21 mouse cellular contexts compared by ENCODE assay signal in genomic region chr6:125878671-125879070, GRCm38 (mm10).
DNase-seq lines count a peak whose midpoint lies in the region; ATAC-seq and TF ChIP-seq lines count a peak whose summit lies in the region.
"Had no signal": no experiment of that assay in that cellular context is flagged by ENCODE, and none has a peak within 500 bp of the region (broad histone marks: within the 10 kb centered on the region; RNA-seq: fewer than 3 reads in every experiment).

No protein-coding gene starts in this region.

- H3K36me3 ChIP-seq in heart, embryonic 10.5 days, result no peaks in the 10 kb centered on the region
- H3K36me3 ChIP-seq in neural tube, embryonic 15.5 days, result no peaks in the 10 kb centered on the region
- H3K36me3 ChIP-seq in small intestine, adult 2 months (ENCODE audit: control insufficient read depth, insufficient read depth, low read length), result no peaks in the 10 kb centered on the region
- H3K36me3 ChIP-seq: G1E had no signal

- no peak overlapping the region for H3K4me2 ChIP-seq in neural tube, embryonic 15.5 days

- no peaks in the 10 kb centered on the region for H3K9me3 ChIP-seq in heart, embryonic 10.5 days
- H3K9me3 ChIP-seq in neural tube, embryonic 15.5 days (replicated peaks), result no peaks in the 10 kb centered on the region

- no peak overlapping the region for H3K4me3 ChIP-seq in heart, embryonic 10.5 days
- H3K4me3 ChIP-seq in neural tube, embryonic 15.5 days (replicated peaks), result no peak overlapping the region
- H3K4me3 ChIP-seq in small intestine, adult 2 months (ENCODE audit: low read depth, low read length), result no peak overlapping the region

- H3K4me1 ChIP-seq in heart, embryonic 10.5 days, result no peaks in the 10 kb centered on the region
- no peaks in the 10 kb centered on the region for H3K4me1 ChIP-seq in neural tube, embryonic 15.5 days
- no peaks in the 10 kb centered on the region for H3K4me1 ChIP-seq in small intestine, adult 2 months (ENCODE audit: control insufficient read depth, insufficient read depth, insufficient read length, low read length)

- H3K9ac ChIP-seq in neural tube, embryonic 15.5 days (replicated peaks), result no peak overlapping the region

- ATAC-seq in neural tube, embryonic 15.5 days (ENCODE audit: low FRiP score), result no peak
- ATAC-seq: activated CD4-positive, CD25-positive, alpha-beta regulatory T cell, adult 4 months; CD4-positive, CD25-positive, alpha-beta regulatory T cell, adult 4 months; Patski had no signal

- TF ChIP-seq POLR2A in small intestine, adult 2 months (IDR thresholded peaks at IDR 0.05; ENCODE audit: low read depth, low read length), result no peak

- TF ChIP-seq CTCF in small intestine, adult 2 months (IDR thresholded peaks at IDR 0.05; ENCODE audit: extremely low read depth, insufficient read length, insufficient replicate concordance, low read depth, low read length), result no peak

- no peak overlapping the region for H3K27ac ChIP-seq in heart, embryonic 10.5 days
- no peak overlapping the region for H3K27ac ChIP-seq in neural tube, embryonic 15.5 days (replicated peaks)
- 0 out of 2 replicates have a peak overlapping the region, but pooled peaks have one; percentile 9 for H3K27ac ChIP-seq in small intestine, adult 2 months (ENCODE audit: insufficient read depth, low read depth, low read length)

- DNase-seq in heart, adult 11 months, result peak; percentile 55
- no peak for DNase-seq in heart, postnatal 4 days
- peak; percentile 61 for DNase-seq in heart, embryonic 10.5 days (ENCODE audit: low spot score)
- DNase-seq in heart, adult 9 months (ENCODE audit: low spot score in 2 of 2), result no peak
- DNase-seq in neural tube, embryonic 10.5 days (ENCODE audit: extremely low spot score, low spot score), result peak; percentile 3
- no peak for DNase-seq in adrenal gland, adult 8-10 months
- DNase-seq: adrenal gland, adult 2 months; adrenal gland, postnatal 10 days; adrenal gland, postnatal 14 days; adrenal gland, postnatal 25 days; adrenal gland, postnatal 36 days; B cell, adult 2 months; cerebellum, adult 11 months; cerebellum, adult 11-12 months; cerebellum, adult 18-20 months had no signal

- no peaks in the 10 kb centered on the region for H3K27me3 ChIP-seq in heart, embryonic 10.5 days (ENCODE audit: insufficient read depth, poor library complexity, severe bottlenecking)
- H3K27me3 ChIP-seq in neural tube, embryonic 15.5 days (replicated peaks), result no peaks in the 10 kb centered on the region
- H3K27me3 ChIP-seq in small intestine, adult 2 months (ENCODE audit: control insufficient read depth, insufficient read depth, low read length), result no peaks in the 10 kb centered on the region

- whole genome bisulfite sequencing in heart, embryonic 10.5 days, result 76% methylated on average over 2 of the region's 2 CpGs
- WGBS in neural tube, embryonic 15.5 days, result 78% methylated on average over 2 of the region's 2 CpGs
- WGBS in small intestine, adult 2 months, result 55% methylated on average over 2 of the region's 2 CpGs

Comparison
In these comparisons a context has a peak if more than half of its experiments do, and no peak if none do; other contexts are left out.
1. DNase-seq: peak in heart, adult 11 months (single experiment), heart, embryonic 10.5 days (single experiment) and neural tube, embryonic 10.5 days (single experiment); none in heart, postnatal 4 days (single experiment), heart, adult 9 months (0 of 2) and adrenal gland, adult 8-10 months (single experiment).